Mouse (Mus musculus) olfactory bulb, adult 2 months (tissue): Measurements from ENCODE around the gene Slc25a21. TPM values are rescaled to one million over a fixed set of nuclear protein-coding genes. Genes with fewer than 3 reads are reported as not detected.

Experiments
- H3K27ac ChIP-seq: fragments of 200-500 bp; 2 replicates; pipeline ENCODE4 v1.5.1; 2012; ENCODE audit warnings: low read depth, low read length; ENCODE audit not compliant: insufficient read depth
- H3K4me1 ChIP-seq: fragments of 200-500 bp; 2 replicates; pipeline ENCODE4 v1.6.1; 2012; ENCODE audit warnings: low read length; ENCODE audit not compliant: control insufficient read depth, insufficient read depth
- H3K4me3 ChIP-seq: fragments of 200-500 bp; 2 replicates; pipeline ENCODE4 v1.5.1; 2012; ENCODE audit warnings: mild to moderate bottlenecking, low read depth, low read length, moderate library complexity; ENCODE audit not compliant: insufficient read depth
- CTCF ChIP-seq: fragments of 200-500 bp; IDR thresholded peaks from 2 replicates; pipeline ENCODE4 v1.5.1; 2012; ENCODE audit warnings: low read depth, mild to moderate bottlenecking, low read length, moderate library complexity; ENCODE audit not compliant: insufficient read depth
- POLR2A ChIP-seq: fragments of 200-500 bp; IDR thresholded peaks from 2 replicates; pipeline ENCODE4 v1.6.1; 2012; ENCODE audit warnings: mild to moderate bottlenecking, low read depth, low read length, moderate library complexity; ENCODE audit not compliant: insufficient read depth
- WGBS: fragments of 180-500 bp; shearing (Covaris S2); methylation state at CpG from one replicate; pipeline ENCODE4 v1.1.7; 2018; 5-methylcytosine and 5-hydroxymethylcytosine counted together
- polyA plus RNA-seq: library from polyadenylated mRNA; stranded (reverse); fragments of >200 nt; gene quantifications from 2 replicates; pipeline ENCODE4 v1.2.4, GENCODE M21; 2012; ENCODE audit warnings: low replicate concordance; ENCODE audit not compliant: missing spikeins, insufficient read depth, insufficient read length

The Slc25a21 gene
- polyA plus RNA-seq, 1 experiment: not detected

DNA sequence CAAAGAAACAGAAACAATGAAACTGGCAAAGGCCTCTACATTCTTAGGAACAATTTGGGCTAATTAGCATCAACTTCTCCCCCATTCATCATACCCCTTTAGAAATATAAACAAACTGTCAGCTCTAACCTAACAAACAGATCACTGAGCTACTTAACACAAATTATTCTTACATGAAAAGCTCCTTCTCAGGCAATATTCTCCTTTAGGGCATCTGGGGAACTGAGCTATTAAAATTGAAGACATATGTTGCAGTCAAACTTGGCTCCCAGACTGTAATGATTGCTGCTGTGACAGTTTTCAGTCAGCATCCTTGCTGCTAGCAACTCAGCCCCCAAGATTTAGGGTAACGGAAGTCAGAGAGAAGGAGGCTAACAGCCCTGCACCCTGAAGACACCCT lies 58.3 kb downstream of the Slc25a21 start:
- TF ChIP-seq CTCF (no peak), POLR2A (no peak)
- no peak overlapping the region for H3K27ac ChIP-seq
- WGBS: 73% methylated on average over 1 of the region's 1 CpGs
- no peaks in the 10 kb centered on the region for H3K4me1 ChIP-seq
- H3K4me3 ChIP-seq: no peak overlapping the region

DNA sequence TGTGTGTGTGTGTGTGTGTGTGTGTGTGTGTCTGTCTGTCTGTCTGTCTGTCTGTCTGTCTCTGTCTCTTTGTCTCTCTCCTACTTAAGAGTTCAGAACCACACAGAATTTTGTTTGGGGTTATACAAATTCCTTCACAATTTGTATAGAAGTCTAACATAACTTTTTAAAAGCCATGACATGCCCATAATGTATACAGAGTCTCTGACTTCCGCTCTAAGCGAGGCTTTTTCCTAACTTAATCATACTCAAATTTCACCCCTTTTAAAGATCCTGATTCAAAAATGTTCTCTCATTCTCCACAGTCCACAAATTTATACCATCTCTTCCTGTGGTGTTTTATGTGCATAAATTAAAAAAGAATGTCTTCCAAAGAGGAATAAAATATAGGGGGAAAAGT lies 59.5 kb downstream of the Slc25a21 start:
- Histone ChIP-seq H3K27ac (no peak overlapping the region), H3K4me1 (no peaks in the 10 kb centered on the region), H3K4me3 (no peak overlapping the region)
- TF ChIP-seq CTCF (no peak), POLR2A (no peak)
- 94% methylated on average over 2 of the region's 2 CpGs for WGBS

DNA sequence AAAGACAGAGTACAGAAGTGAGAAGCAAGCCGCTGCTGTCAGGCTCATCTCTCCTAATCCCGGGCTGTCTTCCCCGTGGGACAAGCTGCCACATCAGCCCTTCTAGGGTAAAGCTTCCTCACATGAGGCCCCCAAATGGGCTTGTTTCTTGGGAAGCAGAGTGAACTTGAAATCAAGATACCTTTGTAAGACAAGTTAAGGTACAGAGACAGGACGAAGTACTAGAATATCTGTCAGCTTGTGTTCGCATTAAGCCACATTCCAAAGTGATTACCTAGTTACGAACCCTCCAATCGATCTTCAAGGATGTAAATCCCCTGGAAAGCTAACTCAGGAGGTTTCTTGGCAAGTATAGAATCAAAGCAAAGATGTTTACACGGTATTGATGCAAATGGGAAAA lies 78.7 kb downstream of the Slc25a21 start:
- TF ChIP-seq CTCF (no peak), POLR2A (no peak)
- Histone ChIP-seq H3K4me3 (no peak overlapping the region), H3K27ac (no peak overlapping the region), H3K4me1 (no peaks in the 10 kb centered on the region)
- 49% methylated on average over 8 of the region's 8 CpGs for WGBS

DNA sequence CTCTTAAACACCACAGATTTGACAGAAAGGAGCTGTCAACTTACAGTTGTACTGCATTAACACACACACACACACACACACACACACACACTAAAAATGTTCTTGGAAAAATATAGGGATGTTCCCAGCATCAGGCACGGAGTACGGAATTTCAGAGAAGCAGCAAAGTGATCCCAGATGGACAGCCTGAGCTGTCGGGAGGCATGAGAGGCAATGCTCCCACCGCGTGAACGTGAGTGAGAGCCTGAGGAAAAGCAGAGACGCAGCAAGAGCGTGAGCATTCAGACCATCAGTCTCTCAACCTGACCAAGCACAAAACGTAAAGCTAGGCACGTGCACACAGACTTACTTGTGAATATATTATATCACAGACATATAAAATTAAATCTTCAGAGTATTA lies 81.8 kb downstream of the Slc25a21 start:
- WGBS: 88% methylated on average over 10 of the region's 10 CpGs
- H3K4me3 ChIP-seq: no peak overlapping the region
- no peak overlapping the region for H3K27ac ChIP-seq
- no peaks in the 10 kb centered on the region for H3K4me1 ChIP-seq
- TF ChIP-seq CTCF (no peak), POLR2A (no peak)

DNA sequence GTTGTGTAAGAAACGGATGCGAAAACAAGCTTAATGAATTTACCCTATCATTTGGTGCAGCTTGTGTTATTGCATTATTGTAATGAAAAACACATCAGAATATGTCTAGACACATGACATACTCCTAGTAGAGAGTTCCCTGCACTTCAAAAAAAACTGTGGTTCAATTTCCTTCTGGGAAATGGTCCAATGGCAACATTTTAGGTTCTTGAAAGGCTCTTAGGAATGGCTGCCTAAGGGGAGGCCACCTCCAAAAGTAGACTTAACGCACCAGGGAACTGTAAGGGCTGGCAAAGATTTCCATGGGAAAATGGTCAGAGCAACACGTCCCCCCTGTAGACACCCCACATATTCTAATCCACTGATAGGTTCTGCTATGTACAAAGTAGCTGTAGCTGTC lies 87.9 kb downstream of the Slc25a21 start:
- Histone ChIP-seq H3K4me1 (no peaks in the 10 kb centered on the region), H3K4me3 (no peak overlapping the region), H3K27ac (no peak overlapping the region)
- TF ChIP-seq POLR2A: no peak
- TF ChIP-seq CTCF: no peak
- WGBS: 77% methylated on average over 4 of the region's 4 CpGs

DNA sequence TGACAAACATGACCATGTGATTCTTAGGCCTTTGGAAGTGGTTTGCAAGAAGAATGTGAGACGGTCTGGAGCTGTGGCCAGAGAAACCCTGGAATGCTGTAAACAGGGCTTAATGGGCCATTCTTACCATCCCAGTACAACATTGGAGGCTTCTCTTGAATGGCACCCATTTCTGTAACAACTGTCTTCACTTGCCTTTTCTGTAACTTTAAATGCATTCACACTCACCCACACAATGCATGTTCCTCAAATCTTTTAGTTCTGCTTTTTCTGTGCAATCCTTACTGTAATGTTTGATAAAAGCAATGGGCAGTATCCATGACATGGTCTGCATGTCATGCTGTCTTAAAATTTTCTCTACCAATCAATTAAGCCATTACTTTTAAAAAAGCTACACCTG lies 95.0 kb downstream of the Slc25a21 start:
- 98% methylated on average over 1 of the region's 1 CpGs for WGBS
- Histone ChIP-seq H3K27ac (no peak overlapping the region), H3K4me3 (no peak overlapping the region), H3K4me1 (no peaks in the 10 kb centered on the region)
- TF ChIP-seq CTCF: no peak
- no peak for TF ChIP-seq POLR2A

DNA sequence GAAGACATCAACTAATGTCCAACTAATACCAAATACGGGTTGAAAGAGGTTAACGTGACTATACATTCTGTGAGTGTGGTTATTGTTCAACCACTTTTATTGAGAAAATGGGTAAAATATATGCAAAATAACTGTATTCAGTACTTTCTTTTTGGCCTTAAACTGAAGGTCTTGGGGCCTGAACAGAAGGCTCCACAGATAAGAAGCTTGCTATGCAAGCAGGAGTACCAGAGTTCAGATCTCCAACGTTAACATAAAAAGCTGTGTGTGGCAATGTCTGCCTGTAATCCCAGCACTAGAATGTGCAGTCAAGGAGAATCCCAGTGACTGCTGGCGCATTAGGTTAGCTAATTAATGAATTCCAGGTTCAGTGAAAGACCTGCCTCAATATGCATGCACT lies 96.7 kb downstream of the Slc25a21 start:
- Histone ChIP-seq H3K4me1 (no peaks in the 10 kb centered on the region), H3K27ac (no peak overlapping the region), H3K4me3 (no peak overlapping the region)
- TF ChIP-seq POLR2A (no peak), CTCF (no peak)
- 77% methylated on average over 4 of the region's 4 CpGs for WGBS

DNA sequence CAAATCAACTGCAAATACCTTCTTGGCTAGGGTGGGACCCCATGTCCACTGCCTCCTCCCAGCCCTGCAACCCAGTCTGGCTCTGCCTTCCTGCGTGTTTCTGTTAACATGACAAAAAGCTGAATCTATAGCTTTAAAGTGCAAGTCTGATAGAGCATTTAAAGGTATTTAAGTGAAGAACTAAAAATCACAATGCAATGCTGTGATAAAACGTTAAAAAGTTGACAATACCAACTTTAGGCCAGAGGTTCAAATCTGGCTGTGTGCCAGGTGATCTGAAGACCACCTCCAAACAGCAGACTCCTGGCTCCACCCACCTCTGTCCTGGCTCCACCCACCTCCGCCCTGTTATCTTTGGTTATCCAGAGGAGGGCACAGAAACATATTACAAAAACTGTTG lies 98.2 kb downstream of the Slc25a21 start:
- H3K27ac ChIP-seq: no peak overlapping the region
- 72% methylated on average over 3 of the region's 3 CpGs for WGBS
- no peaks in the 10 kb centered on the region for H3K4me1 ChIP-seq
- no peak overlapping the region for H3K4me3 ChIP-seq
- TF ChIP-seq POLR2A (no peak), CTCF (no peak)

DNA sequence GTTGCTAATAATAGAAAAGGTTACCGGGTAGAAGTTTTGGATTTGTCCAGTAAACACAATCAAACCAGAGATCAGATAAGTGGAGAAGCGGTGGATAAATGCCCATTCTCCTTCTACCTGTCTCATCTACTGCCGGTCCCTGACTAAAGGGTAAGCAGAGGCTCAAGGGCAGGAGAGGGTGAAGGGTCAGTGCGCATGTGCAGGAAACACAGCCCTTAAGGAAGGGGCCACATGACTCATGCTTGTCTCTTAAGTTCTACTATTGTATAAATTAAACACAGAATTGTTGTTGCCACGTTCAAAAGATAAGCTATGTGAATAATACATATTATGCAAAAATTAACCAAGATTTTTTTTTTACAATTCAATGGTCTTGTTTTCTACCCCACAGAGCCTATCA lies 98.9 kb downstream of the Slc25a21 start:
- WGBS: 98% methylated on average over 5 of the region's 5 CpGs
- no peak overlapping the region for H3K27ac ChIP-seq

DNA sequence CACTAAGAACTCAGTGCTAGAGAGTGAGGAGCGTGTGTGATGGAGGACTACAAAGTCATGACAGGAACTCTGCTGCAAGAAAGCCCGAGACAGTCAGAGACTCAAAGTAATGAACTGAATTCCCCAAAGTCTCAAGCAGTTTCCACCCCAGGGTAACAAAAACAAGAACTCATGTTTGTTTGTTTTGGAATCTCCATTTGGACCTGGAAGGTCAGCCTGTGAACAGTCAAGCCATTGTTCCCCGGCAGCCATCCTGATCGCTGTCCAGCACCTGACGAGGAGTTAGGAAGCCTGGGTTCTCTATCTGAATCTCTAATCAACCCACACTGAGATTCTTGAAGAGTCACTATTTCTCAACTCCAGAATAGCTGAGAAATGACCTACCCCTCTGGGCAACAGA lies 104.2 kb downstream of the Slc25a21 start:
- 59% methylated on average over 5 of the region's 5 CpGs for WGBS

More for the DNA sequence above, 98.9 kb downstream of the Slc25a21 start:
- TF ChIP-seq POLR2A (no peak), CTCF (no peak)
- no peaks in the 10 kb centered on the region for H3K4me1 ChIP-seq
- no peak overlapping the region for H3K4me3 ChIP-seq

More for the DNA sequence above, 104.2 kb downstream of the Slc25a21 start:
- Histone ChIP-seq H3K27ac (no peak overlapping the region), H3K4me3 (no peak overlapping the region), H3K4me1 (no peaks in the 10 kb centered on the region)
- TF ChIP-seq CTCF: no peak
- no peak for TF ChIP-seq POLR2A
